Mouse (Mus musculus): ENCODE results near the gene Lrrc42.

DNA sequence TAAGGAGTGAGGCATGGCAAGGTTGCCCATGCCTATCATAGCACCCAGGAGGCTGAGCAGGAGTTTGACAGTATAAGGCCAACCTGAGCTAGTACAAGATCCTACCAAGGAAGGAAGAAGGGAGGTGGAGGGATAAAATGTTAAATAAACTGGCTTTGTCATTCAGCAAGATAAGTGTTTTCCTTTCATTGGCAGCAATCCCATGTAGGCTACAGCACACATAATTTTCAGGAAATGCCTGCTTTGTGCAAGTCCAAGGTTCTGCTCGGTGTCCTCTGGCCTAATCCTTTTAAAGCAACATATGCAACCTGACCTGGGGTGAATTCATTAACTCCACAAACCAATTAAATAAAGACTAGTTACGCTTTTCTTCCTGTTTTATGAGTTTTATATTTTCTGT lies 8.0 kb downstream of the Lrrc42 start:
- TF ChIP-seq CTCF (IDR thresholded peaks at IDR 0.05), result no peak
- TF ChIP-seq POLR2A (IDR thresholded peaks at IDR 0.05; ENCODE audit: insufficient read depth, low read depth, low read length), result no peak
- no peak for TF ChIP-seq EP300 (IDR thresholded peaks at IDR 0.05; ENCODE audit: insufficient read depth, low read depth, low read length)
